8 mouse cellular contexts compared by ENCODE assay signal in the genomic region with DNA sequence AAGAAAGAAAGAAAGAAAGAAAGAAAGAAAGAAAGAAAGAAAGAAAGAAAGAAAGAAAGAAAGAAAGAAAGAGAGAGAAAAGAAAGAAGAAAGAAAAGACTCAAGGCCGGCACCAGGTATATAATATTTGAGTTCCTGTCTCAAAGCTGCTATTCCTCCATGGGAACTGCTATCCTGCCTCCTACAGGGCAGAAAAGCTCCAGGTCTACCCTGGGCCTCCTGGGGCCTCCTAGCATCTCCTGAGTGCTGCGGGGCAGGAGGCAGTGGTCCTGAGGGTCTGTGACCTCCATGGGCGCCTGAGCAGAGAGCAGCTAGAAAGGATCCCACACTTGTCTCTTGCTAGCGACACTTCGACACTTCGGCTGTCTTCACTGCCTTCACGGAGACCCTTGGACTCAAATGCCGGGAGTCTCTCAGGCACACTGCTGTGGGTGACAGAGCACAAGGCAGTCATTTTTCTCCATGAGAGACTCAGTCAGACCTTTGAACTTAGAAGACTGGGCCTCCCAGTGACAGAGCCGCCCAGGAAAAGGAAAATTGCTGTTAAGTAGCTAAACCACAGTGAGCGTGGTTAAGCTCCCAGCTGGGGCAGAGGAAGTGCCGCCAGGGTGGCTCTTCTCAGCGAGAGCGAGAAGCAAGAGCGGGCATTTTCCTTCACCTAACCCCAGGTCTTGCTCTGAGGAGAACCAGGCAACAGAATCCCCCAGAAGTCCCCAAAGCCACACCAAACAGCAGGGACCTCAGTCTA. TPM values are rescaled to one million over a fixed set of nuclear protein-coding genes. Genes with fewer than 3 reads are reported as not detected.
DNase-seq lines count a peak whose midpoint lies in the region; ATAC-seq lines count a peak whose summit lies in the region.

No protein-coding gene starts in this region.

- peak overlapping the region; percentile 60 for H3K27ac ChIP-seq in hindbrain, embryonic 13.5 days
- H3K27ac ChIP-seq in hindbrain, embryonic 11.5 days (ENCODE audit: low read depth, low read length), result no peak overlapping the region
- H3K27ac ChIP-seq in forebrain, embryonic 12.5 days, result peak overlapping the region; percentile 66
- peak overlapping the region; percentile 81 for H3K27ac ChIP-seq in stomach, embryonic 16.5 days (ENCODE audit: low read length)

- H3K27me3 ChIP-seq in hindbrain, embryonic 13.5 days, result peaks cover 27% of the 10 kb centered on the region
- no peaks in the 10 kb centered on the region for H3K27me3 ChIP-seq in hindbrain, embryonic 11.5 days (ENCODE audit: control insufficient read depth, insufficient read depth, low read length)
- peaks cover 3% of the 10 kb centered on the region for H3K27me3 ChIP-seq in forebrain, embryonic 12.5 days
- H3K27me3 ChIP-seq in stomach, embryonic 16.5 days (ENCODE audit: control insufficient read depth, insufficient read depth, low read length), result no peaks in the 10 kb centered on the region

- no peak for DNase-seq in hindbrain, embryonic 11.5 days (ENCODE audit: low spot score)
- peak; percentile 53 to 76 for DNase-seq in kidney, postnatal 25 days
- DNase-seq in urinary bladder, postnatal 14 days (ENCODE audit: low spot score), result no peak
- DNase-seq in Muller cell, postnatal 12 days (ENCODE audit: inconsistent ontology term), result no peak
- DNase-seq in urinary bladder, postnatal 25 days (ENCODE audit: low spot score), result no peak

- no peaks in the 10 kb centered on the region for H3K9me3 ChIP-seq in hindbrain, embryonic 13.5 days
- H3K9me3 ChIP-seq in hindbrain, embryonic 11.5 days (ENCODE audit: control insufficient read depth, low read length), result no peaks in the 10 kb centered on the region
- H3K9me3 ChIP-seq in forebrain, embryonic 12.5 days, result no peaks in the 10 kb centered on the region
- no peaks in the 10 kb centered on the region for H3K9me3 ChIP-seq in stomach, embryonic 16.5 days (replicated peaks; ENCODE audit: control insufficient read depth, low read length)

- H3K9ac ChIP-seq in hindbrain, embryonic 13.5 days, result no peak overlapping the region
- no peak overlapping the region; the same call in 1 of the 2 replicates for H3K9ac ChIP-seq in hindbrain, embryonic 11.5 days (ENCODE audit: low read depth, low read length)
- H3K9ac ChIP-seq in forebrain, embryonic 12.5 days, result no peak overlapping the region
- peak overlapping the region; percentile 18; the same call in 1 of the 2 replicates for H3K9ac ChIP-seq in stomach, embryonic 16.5 days (ENCODE audit: low read length)

- peaks cover 94% of the 10 kb centered on the region for H3K4me1 ChIP-seq in hindbrain, embryonic 13.5 days (replicated peaks)
- H3K4me1 ChIP-seq in hindbrain, embryonic 11.5 days (replicated peaks; ENCODE audit: control insufficient read depth, insufficient read depth, low read length), result peaks cover 40% of the 10 kb centered on the region
- peaks cover 80% of the 10 kb centered on the region for H3K4me1 ChIP-seq in forebrain, embryonic 12.5 days
- peaks cover 17% of the 10 kb centered on the region for H3K4me1 ChIP-seq in stomach, embryonic 16.5 days (ENCODE audit: control insufficient read depth, insufficient read depth, low read length)

- WGBS in hindbrain, embryonic 13.5 days, result 46% methylated on average over 14 of the region's 14 CpGs
- WGBS in hindbrain, embryonic 11.5 days, result 53% methylated on average over 14 of the region's 14 CpGs
- WGBS in forebrain, embryonic 12.5 days, result 66% methylated on average over 14 of the region's 14 CpGs
- 44% methylated on average over 14 of the region's 14 CpGs for WGBS in stomach, embryonic 16.5 days

- H3K4me2 ChIP-seq in hindbrain, embryonic 13.5 days, result no peak overlapping the region
- no peak overlapping the region for H3K4me2 ChIP-seq in hindbrain, embryonic 11.5 days (replicated peaks; ENCODE audit: low read depth, low read length)
- H3K4me2 ChIP-seq in forebrain, embryonic 12.5 days, result no peak overlapping the region; the same call in 1 of the 2 replicates
- no peak overlapping the region; the same call in 1 of the 2 replicates for H3K4me2 ChIP-seq in stomach, embryonic 16.5 days (ENCODE audit: low read depth, low read length)

- ATAC-seq in hindbrain, embryonic 13.5 days (ENCODE audit: low FRiP score), result no peak
- ATAC-seq in hindbrain, embryonic 11.5 days (ENCODE audit: low FRiP score), result no peak
- ATAC-seq in forebrain, embryonic 12.5 days (ENCODE audit: low FRiP score), result no peak
- no peak for ATAC-seq in stomach, embryonic 16.5 days (ENCODE audit: insufficient read depth, low FRiP score)

- H3K36me3 ChIP-seq in hindbrain, embryonic 13.5 days, result no peaks in the 10 kb centered on the region
- no peaks in the 10 kb centered on the region for H3K36me3 ChIP-seq in hindbrain, embryonic 11.5 days (ENCODE audit: control insufficient read depth, insufficient read depth, low read length)
- no peaks in the 10 kb centered on the region for H3K36me3 ChIP-seq in forebrain, embryonic 12.5 days (replicated peaks)
- no peaks in the 10 kb centered on the region for H3K36me3 ChIP-seq in stomach, embryonic 16.5 days (ENCODE audit: control insufficient read depth, insufficient read depth, low read length)

- H3K4me3 ChIP-seq in hindbrain, embryonic 13.5 days, result no peak overlapping the region
- H3K4me3 ChIP-seq in hindbrain, embryonic 11.5 days (ENCODE audit: low read depth, low read length), result no peak overlapping the region
- no peak overlapping the region for H3K4me3 ChIP-seq in forebrain, embryonic 12.5 days (replicated peaks)
- no peak overlapping the region for H3K4me3 ChIP-seq in stomach, embryonic 16.5 days (replicated peaks; ENCODE audit: low read length)

RNA-seq across cellular contexts. Expression of a gene that starts 35.7 kb away (rescaled TPM):
- 0.22 TPM in 2 replicates for polyA plus RNA-seq in hindbrain, embryonic 13.5 days (2015; fragmentation: Nextera tagmentation; extraction: Ambion mirVana)
- polyA plus RNA-seq in hindbrain, embryonic 11.5 days (2014; fragmentation: Nextera tagmentation; extraction: Ambion mirVana), result 0.25 and 0.43 TPM in 2 replicates
- 0.08 TPM in 1 of 2 replicates, not detected in the other for polyA plus RNA-seq in forebrain, embryonic 12.5 days (2016; fragmentation: Nextera tagmentation; extraction: Ambion mirVana)
- polyA plus RNA-seq in stomach, embryonic 16.5 days (2015; fragmentation: Nextera tagmentation; extraction: Ambion mirVana), result not detected in 2 replicates

RNA-seq across cellular contexts. Expression of a gene that starts 43.7 kb away (rescaled TPM):
- polyA plus RNA-seq in hindbrain, embryonic 13.5 days (2015; fragmentation: Nextera tagmentation; extraction: Ambion mirVana), result 21.5 and 22.0 TPM in 2 replicates
- 19.5 and 20.1 TPM in 2 replicates for polyA plus RNA-seq in hindbrain, embryonic 11.5 days (2014; fragmentation: Nextera tagmentation; extraction: Ambion mirVana)
- polyA plus RNA-seq in forebrain, embryonic 12.5 days (2016; fragmentation: Nextera tagmentation; extraction: Ambion mirVana), result 16.0 and 16.6 TPM in 2 replicates
- 21.8 and 23.4 TPM in 2 replicates for polyA plus RNA-seq in stomach, embryonic 16.5 days (2015; fragmentation: Nextera tagmentation; extraction: Ambion mirVana)

RNA-seq across cellular contexts. Expression of a gene that starts 44.1 kb away (rescaled TPM):
- polyA plus RNA-seq in hindbrain, embryonic 13.5 days (2015; fragmentation: Nextera tagmentation; extraction: Ambion mirVana), result 11.2 and 12.1 TPM in 2 replicates
- 7.2 and 7.3 TPM in 2 replicates for polyA plus RNA-seq in hindbrain, embryonic 11.5 days (2014; fragmentation: Nextera tagmentation; extraction: Ambion mirVana)
- 7.9 and 8.4 TPM in 2 replicates for polyA plus RNA-seq in forebrain, embryonic 12.5 days (2016; fragmentation: Nextera tagmentation; extraction: Ambion mirVana)
- polyA plus RNA-seq in stomach, embryonic 16.5 days (2015; fragmentation: Nextera tagmentation; extraction: Ambion mirVana), result 8.3 and 9.7 TPM in 2 replicates

RNA-seq across cellular contexts. Expression of a gene that starts 45.5 kb away (rescaled TPM):
- 18.1 and 20.8 TPM in 2 replicates for polyA plus RNA-seq in hindbrain, embryonic 13.5 days (2015; fragmentation: Nextera tagmentation; extraction: Ambion mirVana)
- polyA plus RNA-seq in hindbrain, embryonic 11.5 days (2014; fragmentation: Nextera tagmentation; extraction: Ambion mirVana), result 11.6 and 14.9 TPM in 2 replicates
- 16.9 and 17.4 TPM in 2 replicates for polyA plus RNA-seq in forebrain, embryonic 12.5 days (2016; fragmentation: Nextera tagmentation; extraction: Ambion mirVana)
- polyA plus RNA-seq in stomach, embryonic 16.5 days (2015; fragmentation: Nextera tagmentation; extraction: Ambion mirVana), result 15.4 and 15.9 TPM in 2 replicates

Comparison
In these comparisons a context has a peak if more than half of its experiments do, and no peak if none do; other contexts are left out.
1. DNase-seq: peak in kidney, postnatal 25 days (2 of 2); none in hindbrain, embryonic 11.5 days (single experiment), urinary bladder, postnatal 14 days (single experiment), Muller cell, postnatal 12 days (single experiment) and urinary bladder, postnatal 25 days (single experiment).